Comparison of ENCODE assay signal across 12 mouse cellular contexts in the genomic region with DNA sequence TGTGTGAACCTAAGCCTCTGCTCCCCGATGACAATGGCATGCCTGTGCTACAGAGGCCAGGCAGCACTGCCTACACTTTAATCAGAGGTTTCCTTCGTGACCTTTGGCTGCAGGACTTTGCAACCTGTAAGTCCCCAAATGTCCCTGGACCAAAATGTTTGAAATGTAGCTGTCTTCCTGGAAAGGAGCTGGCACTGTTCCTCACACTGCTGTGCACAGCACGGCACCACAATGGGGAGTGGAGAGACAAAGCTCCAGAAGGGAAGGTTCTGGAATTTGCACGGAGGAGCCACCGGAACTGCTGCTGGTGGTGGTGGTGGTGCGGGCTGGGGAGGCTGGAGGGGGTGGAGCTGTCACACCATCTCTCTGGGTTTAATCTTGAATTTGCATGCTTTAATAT.
"Had no signal": no experiment of that assay in that cellular context is flagged by ENCODE, and none has a peak within 500 bp of the region (broad histone marks: within the 10 kb centered on the region; RNA-seq: fewer than 3 reads in every experiment).

No protein-coding gene starts in this region.

- DNase-seq: kidney, adult 11 months; kidney, postnatal 25 days; layer of hippocampus, adult 9-11 months; layer of hippocampus, postnatal 36 days; liver; liver, embryonic 13.5 days; liver, postnatal 0 days; thymus, postnatal 4 days had no signal

- H3K9ac ChIP-seq: limb, embryonic 12.5 days; liver, embryonic 13.5 days; liver, postnatal 0 days; lung, embryonic 15.5 days; midbrain, embryonic 13.5 days had no signal

- H3K27ac ChIP-seq: limb, embryonic 12.5 days; liver, embryonic 13.5 days; lung, embryonic 15.5 days; midbrain, embryonic 13.5 days; stomach, postnatal 0 days had no signal

- H3K9me3 ChIP-seq: limb, embryonic 12.5 days; liver, embryonic 13.5 days; lung, embryonic 15.5 days; midbrain, embryonic 13.5 days had no signal

- H3K4me3 ChIP-seq: limb, embryonic 12.5 days; liver, embryonic 13.5 days; lung, embryonic 15.5 days; midbrain, embryonic 13.5 days had no signal

- H3K27me3 ChIP-seq: limb, embryonic 12.5 days; liver, embryonic 13.5 days; lung, embryonic 15.5 days; midbrain, embryonic 13.5 days had no signal

- H3K4me2 ChIP-seq: limb, embryonic 12.5 days; liver, embryonic 13.5 days; lung, embryonic 15.5 days; midbrain, embryonic 13.5 days had no signal

- ATAC-seq: liver, postnatal 0 days; midbrain, embryonic 13.5 days had no signal

- H3K36me3 ChIP-seq: limb, embryonic 12.5 days; liver, embryonic 13.5 days; lung, embryonic 15.5 days; midbrain, embryonic 13.5 days had no signal
